Mouse (Mus musculus) MEL (cell line): ENCODE measurements around the gene Scai.

ENCODE experiments used
- CTCF ChIP-seq, 3 experiments: IDR thresholded peaks in 2 of 3; conservative IDR thresholded peaks in 1 of 3; 2 replicates each; pipeline ENCODE4 v1.5.1; 2011 to 2012; ENCODE audit warnings: low read length in 3 of 3, low read depth in 2 of 3, mild to moderate bottlenecking in 2 of 3, improper control_type of control experiment in 1 of 3, inconsistent platforms in 1 of 3, mixed read lengths in 1 of 3, moderate library complexity in 1 of 3; ENCODE audit not compliant: control insufficient read depth in 1 of 3, insufficient read depth in 1 of 3, poor library complexity in 1 of 3, severe bottlenecking in 1 of 3
- E2F4 ChIP-seq: IDR thresholded peaks from 2 replicates; pipeline ENCODE4 v1.6.1; 2011; ENCODE audit warnings: low read depth, low read length, improper control_type of control experiment, borderline replicate concordance
- HCFC1 ChIP-seq: IDR thresholded peaks from 2 replicates; pipeline ENCODE4 v1.6.1; 2012; ENCODE audit warnings: low read depth, mild to moderate bottlenecking, inconsistent platforms, low read length, improper control_type of control experiment, moderate library complexity
- RCOR1 ChIP-seq: IDR thresholded peaks from 2 replicates; pipeline ENCODE4 v1.6.1; 2012; ENCODE audit warnings: low read depth, mild to moderate bottlenecking, inconsistent platforms, low read length, improper control_type of control experiment

DNA sequence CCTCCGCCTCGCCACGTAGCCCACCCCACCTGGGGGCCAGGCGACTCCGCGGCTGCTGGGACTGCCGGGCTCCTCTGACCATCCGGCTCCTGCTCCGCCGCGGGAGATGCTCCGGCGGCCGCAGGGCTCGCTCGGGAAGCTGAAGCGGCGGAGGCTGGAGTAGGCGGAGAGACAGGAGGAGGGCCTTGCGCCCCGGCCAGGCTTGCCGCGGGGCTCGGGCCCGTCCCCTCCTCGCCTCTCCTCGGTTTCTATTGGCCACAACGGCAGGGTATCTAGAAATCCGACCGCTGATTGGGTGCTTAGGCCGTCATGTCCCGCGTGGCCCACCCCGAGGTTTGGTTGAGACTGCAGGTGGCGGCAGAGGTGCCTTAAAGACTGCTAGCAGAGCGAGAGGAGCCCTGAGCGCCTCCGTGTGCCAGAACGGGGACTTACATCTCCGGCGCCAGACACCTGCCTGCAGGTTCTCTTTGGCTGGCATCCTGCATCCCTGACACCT, at the start of gene Scai:
- TF ChIP-seq E2F4 (no peak), CTCF (IDR thresholded peaks at IDR 0.05 in 2 of 3, conservative IDR thresholded peaks at IDR 0.05 in 1 of 3; ENCODE audit: control insufficient read depth in 1 of 3, insufficient read depth in 1 of 3, low read depth in 2 of 3, low read length in 3 of 3, poor library complexity in 1 of 3, severe bottlenecking in 1 of 3) (peak; percentile 54 to 88 (median 78); a peak in 5 of 6 replicates), HCFC1 (peak; percentile 77), RCOR1 (no peak)
